Mouse (Mus musculus) right cerebral cortex, postnatal 25 days (tissue): ENCODE results near the gene Marcksl1.
A peak's percentile ranks its signal among the peaks of the same experiment; 100 is the strongest.

Experiments
- DNase-seq: peaks from one replicate; pipeline ENCODE4 v3.0.0; 2022

The Marcksl1 gene

GRCm38 (mm10) chr4:129513086-129513767 is at the start of gene Marcksl1:
Gene Marcksl1, plus strand, starts transcription at chr4:129513581.
- DNase-seq = peak; percentile 82

GRCm38 (mm10) chr4:129464286-129464815 is 49.0 kb upstream of the Marcksl1 start:
- no peak for DNase-seq

GRCm38 (mm10) chr4:129476047-129476446 is 37.3 kb upstream of the Marcksl1 start:
- no peak for DNase-seq

GRCm38 (mm10) chr4:129479863-129480262 is 33.5 kb upstream of the Marcksl1 start:
- no peak for DNase-seq

GRCm38 (mm10) chr4:129481090-129481489 is 32.3 kb upstream of the Marcksl1 start:
- no peak for DNase-seq

GRCm38 (mm10) chr4:129490972-129491880 is 22.2 kb upstream of the Marcksl1 start, which contains the start of the genes Tssk3 and Fam229a:
Gene Tssk3, minus strand, starts transcription at chr4:129491022.
Gene Fam229a, plus strand, starts transcription at chr4:129491190.
- DNase-seq = no peak

- no peak for DNase-seq
Measured at GRCm38 (mm10) chr4:129494681-129495080, 18.7 kb upstream of the Marcksl1 start.

- peak; percentile 49 for DNase-seq
Measured at GRCm38 (mm10) chr4:129495672-129496562, 17.5 kb upstream of the Marcksl1 start.

GRCm38 (mm10) chr4:129496631-129497030 is 16.8 kb upstream of the Marcksl1 start:
- DNase-seq = no peak

- no peak for DNase-seq
Measured at GRCm38 (mm10) chr4:129498941-129499340, 14.4 kb upstream of the Marcksl1 start.

GRCm38 (mm10) chr4:129500017-129500416 is 13.4 kb upstream of the Marcksl1 start:
- no peak for DNase-seq

- DNase-seq = peak; percentile 75
Measured at GRCm38 (mm10) chr4:129500607-129501566, 12.5 kb upstream of the Marcksl1 start.

GRCm38 (mm10) chr4:129502327-129502888 is 11.0 kb upstream of the Marcksl1 start:
- DNase-seq = no peak

GRCm38 (mm10) chr4:129502901-129503444 is 10.4 kb upstream of the Marcksl1 start:
- no peak for DNase-seq

- no peak for DNase-seq
Measured at GRCm38 (mm10) chr4:129505511-129505910, 7.9 kb upstream of the Marcksl1 start.

- no peak for DNase-seq
Measured at GRCm38 (mm10) chr4:129507434-129508236, 5.7 kb upstream of the Marcksl1 start.

- no peak for DNase-seq
Measured at GRCm38 (mm10) chr4:129508237-129508515, 5.2 kb upstream of the Marcksl1 start.

- no peak for DNase-seq
Measured at GRCm38 (mm10) chr4:129508834-129509600, 4.4 kb upstream of the Marcksl1 start.

GRCm38 (mm10) chr4:129509650-129510049 is 3.7 kb upstream of the Marcksl1 start:
- DNase-seq = no peak
